Mouse (Mus musculus): ENCODE data around the gene Ccdc126.

- TF ChIP-seq CTCF (conservative IDR thresholded peaks at IDR 0.05; ENCODE audit: low read length) (no peak), POU5F1 (IDR thresholded peaks at IDR 0.05; ENCODE audit: borderline replicate concordance, low read length) (no peak), NANOG (IDR thresholded peaks at IDR 0.05; ENCODE audit: borderline replicate concordance, low read length) (no peak)
Measured at GRCm38 (mm10) chr6:49338566-49338965, 19.5 kb downstream of the Ccdc126 start.
